Mouse (Mus musculus): ENCODE results near the gene Gm16503.
"Not testable (repeated sequence)": the region's sequence is repeated elsewhere in the genome, so short reads cannot be mapped to it uniquely, and the experiment has no call there.

DNA sequence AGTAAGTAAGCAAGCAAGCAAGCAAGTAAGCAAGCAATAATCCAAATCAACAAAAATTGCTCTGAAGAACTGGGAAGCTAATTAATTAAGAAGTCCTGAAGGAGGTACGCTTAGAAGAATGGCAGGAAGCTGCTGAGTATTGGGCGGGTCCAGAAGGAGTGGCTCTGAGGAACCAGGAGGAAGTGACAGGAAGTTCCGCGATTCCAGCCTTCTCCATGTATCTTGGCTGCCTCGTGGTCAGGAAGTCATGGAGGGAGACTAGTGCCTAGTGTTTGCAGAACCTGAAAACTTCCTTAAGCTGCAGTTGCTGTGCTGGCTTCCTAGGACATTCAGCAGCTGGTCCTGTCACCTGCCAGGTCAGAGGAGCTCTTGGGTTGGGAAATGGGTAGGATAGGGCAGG lies 13.1 kb downstream of the Gm16503 start, which contains the start of gene Zfp985:
- TF ChIP-seq EP300 (optimal IDR thresholded peaks at IDR 0.05); CTCF (IDR thresholded peaks at IDR 0.05; ENCODE audit: low read depth): not testable (repeated sequence)

All from stomach, postnatal 0 days (tissue).